Mouse (Mus musculus): Measurements from ENCODE around the gene Dpp8.

- TF ChIP-seq MAZ (IDR thresholded peaks at IDR 0.05; ENCODE audit: low read depth, low read length), result no peak
- no peak for TF ChIP-seq KAT2A (IDR thresholded peaks at IDR 0.05; ENCODE audit: insufficient replicate concordance, low read length)
- TF ChIP-seq CTCF (conservative IDR thresholded peaks at IDR 0.05 in 1 of 2, IDR thresholded peaks at IDR 0.05 in 1 of 2; ENCODE audit: low read depth in 2 of 2, low read length in 2 of 2), result no peak
- TF ChIP-seq ELF1 (IDR thresholded peaks at IDR 0.05; ENCODE audit: low read depth, low read length), result no peak
- TF ChIP-seq POLR2A (IDR thresholded peaks at IDR 0.05; ENCODE audit: low read depth, low read length), result no peak
- no peak for TF ChIP-seq USF1 (IDR thresholded peaks at IDR 0.05; ENCODE audit: low read depth, low read length)
- no peak for TF ChIP-seq ZC3H11A (IDR thresholded peaks at IDR 0.05; ENCODE audit: low read depth, low read length)
- no peak for TF ChIP-seq MEF2A (IDR thresholded peaks at IDR 0.05; ENCODE audit: borderline replicate concordance, low read depth, low read length)
- TF ChIP-seq POLR2AphosphoS2 (IDR thresholded peaks at IDR 0.05; ENCODE audit: low read depth, low read length), result no peak
- TF ChIP-seq TCF12 (IDR thresholded peaks at IDR 0.05; ENCODE audit: low read depth, low read length), result no peak
Measured at GRCm38 (mm10) chr9:65046993-65047392, 14.8 kb downstream of the Dpp8 start.
